Mouse (Mus musculus) neutrophil, adult 83 days (primary cell): ENCODE measurements around the gene Abcc6. TPM values are rescaled to one million over a fixed set of nuclear protein-coding genes. Genes with fewer than 3 reads are reported as not detected.

Experiments used
- total RNA-seq, 2 experiments: library from RNA; stranded (reverse); gene quantifications; one replicate each; pipeline ENCODE4 v1.2.4; 2023

Gene Abcc6
- not detected for total RNA-seq

DNA sequence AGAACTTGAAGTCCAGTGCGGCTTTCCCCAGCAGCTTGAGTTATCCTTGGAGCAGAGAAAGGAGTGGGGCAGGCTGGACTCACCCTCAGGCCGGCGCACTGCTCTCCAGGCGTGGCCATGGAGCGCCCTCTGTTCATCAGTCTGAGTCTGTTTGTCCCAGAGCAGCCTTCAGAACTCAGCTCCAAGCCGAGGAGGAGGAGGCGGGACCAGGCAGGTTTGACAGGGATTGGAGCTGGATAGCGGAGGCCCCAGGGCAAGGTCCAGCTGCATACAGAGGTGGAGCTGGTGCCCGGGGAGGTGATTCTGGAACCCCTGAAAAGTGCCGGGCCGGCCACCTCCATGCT is at the start of gene Abcc6:
TSS of gene Abcc6 (minus strand) at position 158 of the 344 bp plus-strand sequence.

GRCm38 (mm10) chr7:46033109-46033869 is 3.2 kb upstream of the Abcc6 start, which contains the start of gene Nomo1:
Gene Nomo1 (plus strand): TSS chr7:46033698.

DNA sequence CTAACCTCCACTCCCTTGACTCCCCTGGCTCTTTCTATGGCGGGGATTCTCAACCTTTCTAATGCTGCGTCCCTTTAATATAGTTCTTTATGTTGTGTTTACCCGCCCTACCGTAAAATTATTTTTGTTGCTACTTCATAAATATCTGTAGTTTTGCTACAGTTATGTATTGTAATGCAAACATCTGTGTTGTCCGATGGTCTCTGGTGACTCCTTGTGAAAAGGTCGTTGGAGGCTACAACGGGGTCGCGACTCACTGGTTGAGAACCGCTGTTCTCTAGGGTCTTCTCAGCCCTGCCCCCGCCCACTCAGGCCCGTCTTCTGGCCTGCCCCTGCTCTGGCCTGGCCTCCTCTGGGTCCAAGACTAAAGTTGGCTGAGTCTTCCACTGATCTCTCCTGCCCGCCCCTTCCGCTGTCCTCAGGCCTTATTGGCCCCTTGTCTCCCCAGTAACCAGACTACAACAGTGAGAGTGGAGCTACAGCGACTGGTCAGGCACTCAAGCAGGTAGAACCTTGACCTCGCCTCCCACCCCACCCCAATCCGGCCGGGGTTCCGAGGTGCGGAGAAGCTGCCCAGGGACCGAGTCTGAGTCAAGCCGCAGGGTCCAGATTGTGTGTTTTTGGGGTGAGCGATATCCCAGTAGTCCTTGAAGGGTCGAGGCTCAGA is 106.2 kb downstream of the Abcc6 start, which contains the start of gene Ccdc114:
TSS of gene Ccdc114 (plus strand) at position 311 of the 667 bp plus-strand sequence.

DNA sequence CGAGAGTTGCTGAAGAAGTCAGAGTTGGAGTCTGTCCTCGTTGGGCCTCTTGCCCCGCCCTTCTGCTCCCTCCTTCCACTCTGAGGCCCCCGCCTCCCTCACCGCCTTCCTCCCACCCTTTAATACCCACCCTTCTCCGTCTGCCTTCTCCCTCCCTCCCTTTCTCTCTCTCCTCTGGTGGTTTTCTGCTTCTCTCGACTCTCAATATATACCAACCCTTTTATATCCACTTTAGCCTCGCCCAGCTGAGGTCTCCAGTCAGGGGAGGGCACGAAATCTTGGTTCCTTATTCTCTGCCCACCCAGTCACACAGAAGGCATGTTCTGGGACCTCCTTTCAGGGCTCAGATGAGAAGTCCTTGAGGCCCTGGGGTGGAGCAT is 108.9 kb downstream of the Abcc6 start, which contains the start of gene Emp3:
TSS of gene Emp3 (minus strand) at position 163 of the 380 bp plus-strand sequence.

Other genes with a start within 250 kb of the Abcc6 start
- gene Lmtk3, start 246.6 kb downstream of the Abcc6 start, total RNA-seq, result not detected
- gene Sult2b1, start 245.6 kb downstream of the Abcc6 start, total RNA-seq, result not detected
- gene Cyth2, start 215.7 kb downstream of the Abcc6 start, total RNA-seq, result 10 to 100 TPM; 68.3 to 83.9 TPM
- gene Kcnj14, start 205.5 kb downstream of the Abcc6 start, total RNA-seq, result under 1 TPM; 0.20 to 0.33 TPM
- gene Grwd1, start 199.4 kb downstream of the Abcc6 start, total RNA-seq, result 1 to 10 TPM; 5.4 to 5.9 TPM
- 10 to 100 TPM; 65.3 to 69.5 TPM for gene Kdelr1, start 157.5 kb downstream of the Abcc6 start, total RNA-seq
- under 1 TPM; 0.15 to 0.22 TPM for gene Grin2d, start 151.9 kb downstream of the Abcc6 start, total RNA-seq
- under 1 TPM; 0.82 to 0.85 TPM for gene Syngr4, start 133.6 kb downstream of the Abcc6 start, total RNA-seq
- gene Tmem143, start 133.4 kb downstream of the Abcc6 start, total RNA-seq, result 1 to 10 TPM; 7.0 to 7.5 TPM
- gene Emp3, start 108.9 kb downstream of the Abcc6 start, total RNA-seq, result 100 to 1,000 TPM; 379 to 407 TPM
- 1 to 10 TPM; 4.8 to 7.6 TPM for gene Ccdc114, start 106.2 kb downstream of the Abcc6 start, total RNA-seq
- gene Nomo1, start 3.4 kb upstream of the Abcc6 start, total RNA-seq, result 10 to 100 TPM; 29.1 to 36.7 TPM
- gene Kcnj11, start 70.5 kb upstream of the Abcc6 start, total RNA-seq, result not detected
- gene Abcc8, start 149.7 kb upstream of the Abcc6 start, total RNA-seq, result under 1 TPM; 0.11 to 0.73 TPM
- under 1 TPM in 1 of 2 experiments, not detected in 1; 0.33 TPM for gene Ush1c, start 208.2 kb upstream of the Abcc6 start, total RNA-seq
- under 1 TPM; 0.42 to 0.79 TPM for gene Otog, start 210.7 kb upstream of the Abcc6 start, total RNA-seq